Mouse (Mus musculus) intestine, embryonic 15.5 days (tissue): ENCODE measurements around the gene Svopl. TPM values are rescaled to one million over a fixed set of nuclear protein-coding genes. Genes with fewer than 3 reads are reported as not detected.

ENCODE experiments used
- ATAC-seq: fragments of 200-750 bp; cut with Nextera tagmentation; 2 replicates; pipeline ENCODE4 v1.8.0; 2017; ENCODE audit warnings: moderate TSS enrichment, moderate library complexity
- H3K27ac ChIP-seq: fragments of 300-500 bp; sonication (generic); 2 replicates; pipeline ENCODE4 v1.5.1; 2015; ENCODE audit warnings: mild to moderate bottlenecking, inconsistent platforms
- H3K27me3 ChIP-seq: fragments of 300-500 bp; sonication (generic); replicated peaks from 2 replicates; pipeline ENCODE4 v1.6.1; 2015; ENCODE audit warnings: inconsistent platforms
- H3K36me3 ChIP-seq: fragments of 300-500 bp; sonication (generic); 2 replicates; pipeline ENCODE4 v1.6.1; 2015; ENCODE audit warnings: inconsistent platforms
- H3K4me1 ChIP-seq: fragments of 300-500 bp; sonication (generic); replicated peaks from 2 replicates; pipeline ENCODE4 v1.6.1; 2015; ENCODE audit warnings: inconsistent platforms
- H3K4me2 ChIP-seq: fragments of 300-500 bp; sonication (generic); replicated peaks from 2 replicates; pipeline ENCODE4 v1.6.1; 2015; ENCODE audit warnings: mild to moderate bottlenecking, inconsistent platforms
- H3K4me3 ChIP-seq: fragments of 300-500 bp; sonication (generic); replicated peaks from 2 replicates; pipeline ENCODE4 v1.5.1; 2015; ENCODE audit warnings: inconsistent platforms
- H3K9ac ChIP-seq: fragments of 300-500 bp; sonication (generic); 2 replicates; pipeline ENCODE4 v1.6.1; 2015; ENCODE audit warnings: inconsistent platforms
- H3K9me3 ChIP-seq: fragments of 300-500 bp; sonication (generic); 2 replicates; pipeline ENCODE4 v1.6.1; 2016; ENCODE audit warnings: inconsistent platforms
- WGBS: fragments of 180-500 bp; shearing (Covaris S2); methylation state at CpG from one replicate; pipeline ENCODE4 v1.1.7; 2015; 5-methylcytosine and 5-hydroxymethylcytosine counted together
- polyA plus RNA-seq: library from polyadenylated mRNA; unstranded; fragments of >200 nt; fragmentation: Nextera tagmentation; extraction: Ambion mirVana; gene quantifications from 2 replicates; pipeline ENCODE4 v1.2.1, GENCODE M21; 2015

Svopl gene
- polyA plus RNA-seq, 1 experiment from 2014 or later = 0.30 TPM

- no peak overlapping the region for H3K4me3 ChIP-seq
- no peaks in the 10 kb centered on the region for H3K36me3 ChIP-seq
- WGBS = 86% methylated on average over 7 of the region's 7 CpGs
- H3K9me3 ChIP-seq = no peaks in the 10 kb centered on the region
- H3K9ac ChIP-seq = no peak overlapping the region
- no peak overlapping the region for H3K27ac ChIP-seq
- no peaks in the 10 kb centered on the region for H3K27me3 ChIP-seq
- no peaks in the 10 kb centered on the region for H3K4me1 ChIP-seq
- no peak for ATAC-seq
- no peak overlapping the region for H3K4me2 ChIP-seq
These were observed 25.4 kb downstream of the Svopl start for GRCm38 (mm10) chr6:38021406-38021805.

GRCm38 (mm10) chr6:38012829-38013228 lies 34.0 kb downstream of the Svopl start:
- WGBS = 98% methylated on average over 2 of the region's 2 CpGs

GRCm38 (mm10) chr6:38007459-38007858 lies 39.3 kb downstream of the Svopl start:
- WGBS = 17% methylated on average over 6 of the region's 6 CpGs
- no peak for ATAC-seq

More at GRCm38 (mm10) chr6:38012829-38013228, 34.0 kb downstream of the Svopl start:
- H3K27me3 ChIP-seq = no peaks in the 10 kb centered on the region
- H3K9me3 ChIP-seq = no peaks in the 10 kb centered on the region
- no peaks in the 10 kb centered on the region for H3K36me3 ChIP-seq
- no peak overlapping the region for H3K9ac ChIP-seq
- H3K4me3 ChIP-seq = no peak overlapping the region
- H3K4me1 ChIP-seq = no peaks in the 10 kb centered on the region
- no peak overlapping the region for H3K27ac ChIP-seq
- H3K4me2 ChIP-seq = no peak overlapping the region
- no peak for ATAC-seq

GRCm38 (mm10) chr6:37967386-37967785 lies 79.4 kb downstream of the Svopl start:
- Histone ChIP-seq H3K4me1 (no peaks in the 10 kb centered on the region), H3K4me2 (no peak overlapping the region), H3K9ac (no peak overlapping the region), H3K9me3 (no peaks in the 10 kb centered on the region), H3K36me3 (peaks cover 8% of the 10 kb centered on the region), H3K27ac (no peak overlapping the region), H3K4me3 (no peak overlapping the region), H3K27me3 (no peaks in the 10 kb centered on the region)
- no peak for ATAC-seq
- WGBS = 65% methylated on average over 4 of the region's 4 CpGs

More at GRCm38 (mm10) chr6:38007459-38007858, 39.3 kb downstream of the Svopl start:
- Histone ChIP-seq H3K27me3 (no peaks in the 10 kb centered on the region), H3K4me2 (no peak overlapping the region), H3K9me3 (no peaks in the 10 kb centered on the region), H3K4me3 (no peak overlapping the region), H3K27ac (no peak overlapping the region), H3K36me3 (no peaks in the 10 kb centered on the region), H3K9ac (no peak overlapping the region), H3K4me1 (no peaks in the 10 kb centered on the region)

GRCm38 (mm10) chr6:37951306-37951705 lies 95.5 kb downstream of the Svopl start:
- no peaks in the 10 kb centered on the region for H3K36me3 ChIP-seq
- WGBS = 86% methylated on average over 6 of the region's 6 CpGs
- no peak overlapping the region for H3K4me3 ChIP-seq
- H3K27me3 ChIP-seq = no peaks in the 10 kb centered on the region
- H3K4me2 ChIP-seq = no peak overlapping the region
- no peak for ATAC-seq
- no peaks in the 10 kb centered on the region for H3K9me3 ChIP-seq
- no peak overlapping the region for H3K9ac ChIP-seq
- no peaks in the 10 kb centered on the region for H3K4me1 ChIP-seq
- H3K27ac ChIP-seq = no peak overlapping the region

- Histone ChIP-seq H3K9ac (no peak overlapping the region), H3K4me1 (no peaks in the 10 kb centered on the region), H3K9me3 (no peaks in the 10 kb centered on the region), H3K27ac (no peak overlapping the region), H3K27me3 (no peaks in the 10 kb centered on the region), H3K36me3 (no peaks in the 10 kb centered on the region), H3K4me3 (no peak overlapping the region), H3K4me2 (no peak overlapping the region)
- 70% methylated on average over 6 of the region's 6 CpGs for WGBS
- ATAC-seq = no peak
These were observed 110.3 kb downstream of the Svopl start for GRCm38 (mm10) chr6:37936498-37936897.

Other genes starting within 250 kb of the Svopl start
- gene Trim24, start 176.2 kb downstream of the Svopl start, polyA plus RNA-seq = 9.0 and 9.3 TPM in 2 replicates
- gene Tmem213, start 62.3 kb upstream of the Svopl start, polyA plus RNA-seq = 0.57 TPM in 1 of 2 replicates, not detected in the other
- 3.9 and 4.0 TPM in 2 replicates for gene Atp6v0a4, start 77.6 kb upstream of the Svopl start, polyA plus RNA-seq
- 2.8 and 3.3 TPM in 2 replicates for gene D630045J12Rik, start 207.0 kb upstream of the Svopl start, polyA plus RNA-seq